Mouse (Mus musculus) kidney, adult 2 months (tissue): Measurements from ENCODE around the gene Gpatch3.

Experiments used
- CTCF ChIP-seq: fragments of 200-500 bp; conservative IDR thresholded peaks from 2 replicates; pipeline ENCODE4 v1.5.1; 2011; ENCODE audit warnings: low read depth, mild to moderate bottlenecking, control low read depth, low read length, moderate library complexity, mixed read lengths; ENCODE audit not compliant: insufficient read depth, insufficient read length
- POLR2A ChIP-seq: fragments of 200-500 bp; IDR thresholded peaks from one replicate; pipeline ENCODE4 v1.6.1; 2011; ENCODE audit warnings: low read depth, low read length, control low read depth

DNA sequence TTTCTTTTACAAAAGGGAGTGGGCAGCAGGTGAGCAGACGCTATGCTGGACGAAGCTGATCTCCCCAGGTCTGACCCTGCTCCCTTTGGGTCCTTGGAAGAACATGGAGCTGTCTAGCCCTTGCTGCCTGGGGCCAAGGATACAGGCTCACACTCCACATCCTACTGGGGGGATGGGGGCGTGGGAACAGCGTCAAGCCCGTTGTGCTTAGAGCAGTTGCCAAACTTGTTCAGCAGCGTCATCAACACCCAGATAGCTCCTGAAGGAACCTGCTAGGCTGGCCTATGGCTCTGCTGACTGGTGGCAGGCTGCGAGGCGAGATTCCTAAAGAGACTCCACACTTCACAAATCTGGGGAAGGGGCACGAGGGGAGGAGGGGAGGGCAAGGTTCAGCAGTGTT, 30.8 kb downstream of the Gpatch3 start:
- TF ChIP-seq CTCF (no peak), POLR2A (no peak)
